Mouse (Mus musculus) layer of hippocampus, adult 11-12 months (tissue): Measurements from ENCODE around the gene Atxn2l.
"Not testable (repeated sequence)": the region's sequence is repeated elsewhere in the genome, so short reads cannot be mapped to it uniquely, and the experiment has no call there.

ENCODE experiments used
- DNase-seq: peaks from one replicate; pipeline ENCODE4 v3.0.0; 2022; ENCODE audit warnings: low spot score

The Atxn2l gene

DNA sequence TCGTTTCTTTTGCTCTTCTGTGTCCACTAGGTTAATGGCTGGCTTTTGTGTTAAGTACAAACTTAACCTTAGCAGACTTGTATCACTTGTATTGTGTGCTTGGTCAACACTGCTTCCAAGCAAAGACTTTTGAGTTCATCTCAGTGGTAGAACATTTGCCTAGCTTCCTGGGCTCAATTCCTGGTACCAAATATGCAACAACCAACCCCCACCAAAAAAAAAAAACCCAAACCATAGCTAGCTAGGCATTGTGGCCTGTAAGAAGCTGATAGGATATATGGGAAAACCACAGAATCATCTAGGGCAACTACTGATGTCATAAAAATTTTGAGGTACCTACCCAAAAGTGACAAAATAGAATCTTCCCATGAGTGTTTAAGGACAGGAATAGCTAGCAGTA lies 12.2 kb downstream of the Atxn2l start:
- no peak for DNase-seq

DNA sequence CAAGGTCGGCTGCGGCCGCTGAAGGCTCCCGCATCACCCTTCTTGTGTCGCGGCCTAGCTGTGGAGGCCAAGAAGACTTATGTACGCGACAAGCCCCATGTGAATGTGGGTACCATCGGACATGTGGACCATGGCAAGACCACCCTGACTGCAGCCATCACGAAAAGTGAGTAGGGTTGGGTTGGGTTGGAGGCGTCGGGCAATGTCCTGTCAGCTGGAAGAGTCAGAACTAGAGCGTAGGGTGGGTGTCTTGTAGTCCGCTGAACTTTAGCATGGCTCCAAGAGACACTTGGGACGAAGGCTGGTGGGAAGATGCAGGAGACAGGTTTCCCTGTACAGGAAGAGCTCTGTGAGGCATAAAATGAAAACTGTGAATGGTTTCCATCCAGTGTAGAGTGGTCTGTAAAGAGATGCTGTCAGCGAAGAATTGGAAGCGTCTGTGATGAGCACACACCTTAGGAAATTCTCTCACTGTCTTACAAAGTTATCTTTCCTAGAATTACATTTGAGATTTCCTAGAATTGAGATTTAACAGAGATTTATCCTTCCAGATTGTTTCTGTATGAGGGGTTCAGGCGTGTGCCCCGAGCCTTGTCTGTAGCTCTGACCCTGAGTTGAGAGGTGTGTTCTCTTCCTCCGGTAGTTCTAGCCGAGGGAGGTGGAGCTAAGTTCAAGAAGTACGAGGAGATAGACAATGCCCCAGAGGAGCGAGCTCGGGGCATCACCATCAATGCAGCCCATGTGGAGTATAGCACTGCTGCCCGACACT lies 15.4 kb downstream of the Atxn2l start:
- DNase-seq = not testable (repeated sequence)

DNA sequence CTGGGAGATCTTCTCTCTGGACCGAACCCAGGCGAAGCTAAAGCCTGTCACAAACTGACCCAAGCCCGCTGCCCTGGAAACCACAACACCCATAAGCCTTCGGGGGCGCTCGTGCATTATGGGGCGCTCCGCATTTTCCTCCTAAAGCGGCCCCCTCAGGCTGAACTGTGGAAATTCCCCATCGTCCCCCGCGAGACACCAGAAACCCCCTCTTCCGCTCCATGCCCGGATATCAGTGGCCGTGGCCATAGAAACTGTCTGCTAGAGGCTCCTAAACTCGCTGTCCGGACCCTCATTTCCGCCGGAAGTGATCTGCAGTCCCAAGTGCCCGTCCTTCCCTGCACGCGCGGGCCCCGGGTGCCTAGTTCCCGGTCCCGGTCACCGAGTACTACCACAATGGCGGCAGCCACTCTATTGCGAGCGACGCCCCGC lies 16.2 kb downstream of the Atxn2l start, which contains the start of gene Tufm:
TSS of gene Tufm (plus strand) at position 310 of the 432 bp plus-strand sequence.
- DNase-seq = peak; percentile 98

DNA sequence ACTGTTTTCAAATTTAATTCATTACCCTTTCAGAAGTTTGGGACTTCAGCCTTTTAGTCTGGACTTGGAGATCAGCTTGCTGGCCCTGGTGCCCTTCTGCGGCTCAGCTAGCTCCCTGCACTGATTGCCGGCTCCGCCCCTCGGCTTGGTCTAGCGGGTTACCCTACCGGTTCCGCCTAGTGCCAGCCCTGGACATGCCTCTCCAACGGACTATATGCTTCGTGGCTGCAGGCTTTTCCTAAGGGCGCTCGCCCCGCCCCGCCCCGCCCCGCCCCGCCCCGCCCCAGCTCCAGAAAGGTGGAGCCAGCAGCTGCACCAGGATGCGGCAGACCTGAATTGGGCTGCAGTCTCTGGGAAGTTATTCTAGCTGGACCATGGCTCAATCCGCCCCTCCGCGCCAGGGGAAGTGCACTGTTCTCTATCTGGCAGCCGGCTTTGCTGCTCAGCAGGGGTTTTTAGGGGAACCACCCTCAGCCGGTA lies 20.8 kb downstream of the Atxn2l start:
- peak; percentile 70 for DNase-seq

DNA sequence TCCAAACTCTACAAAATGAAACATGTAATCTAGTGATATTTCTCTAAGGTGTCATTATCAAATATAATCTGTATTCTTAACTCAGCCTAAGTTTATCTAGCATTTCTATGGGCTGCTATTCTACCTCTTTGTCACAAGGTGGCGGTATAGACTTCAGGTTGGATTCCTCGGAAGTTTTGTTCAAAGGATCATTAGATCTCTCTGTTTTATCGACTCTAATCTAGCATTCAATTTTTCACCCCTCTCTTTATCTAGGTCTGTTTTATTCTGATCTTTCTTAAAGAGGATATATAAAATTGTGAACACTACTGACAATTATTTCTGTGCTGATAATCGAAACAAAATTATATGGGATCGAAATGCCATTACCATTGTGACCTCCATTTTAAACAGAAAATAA lies 21.5 kb downstream of the Atxn2l start:
- DNase-seq = no peak

DNA sequence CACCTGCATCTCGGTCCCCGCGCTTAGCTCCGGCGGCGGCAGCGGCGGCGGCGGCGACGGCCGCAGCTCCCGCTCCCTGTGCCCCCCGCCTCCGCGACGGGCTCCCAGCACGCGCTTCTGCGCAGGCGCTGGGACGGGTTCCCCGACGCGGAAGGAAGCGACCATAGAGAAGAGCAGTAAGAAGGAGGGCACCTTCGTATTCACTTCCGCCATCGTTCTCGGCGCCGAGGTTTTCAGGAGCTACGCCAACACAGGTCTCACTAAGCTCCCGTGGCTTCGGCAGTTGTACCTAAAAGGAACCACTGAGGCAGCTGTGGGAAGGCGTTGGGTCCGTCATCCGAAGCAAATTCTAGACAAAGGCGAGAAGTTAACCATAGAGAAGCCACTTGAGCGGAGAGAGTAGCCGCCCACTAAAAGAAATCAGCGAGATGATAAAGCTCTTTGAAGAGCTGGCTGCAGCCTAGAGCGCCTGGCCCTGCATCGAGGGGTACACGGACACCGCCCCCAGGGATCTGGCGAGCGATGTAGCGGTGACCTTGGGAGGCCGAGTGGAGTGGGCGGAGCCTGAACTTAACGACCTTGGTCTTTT lies 28.1 kb downstream of the Atxn2l start, which contains the start of gene Sh2b1:
TSS of gene Sh2b1 (minus strand) at position 432 of the 589 bp plus-strand sequence.
- peak; percentile 89 for DNase-seq

DNA sequence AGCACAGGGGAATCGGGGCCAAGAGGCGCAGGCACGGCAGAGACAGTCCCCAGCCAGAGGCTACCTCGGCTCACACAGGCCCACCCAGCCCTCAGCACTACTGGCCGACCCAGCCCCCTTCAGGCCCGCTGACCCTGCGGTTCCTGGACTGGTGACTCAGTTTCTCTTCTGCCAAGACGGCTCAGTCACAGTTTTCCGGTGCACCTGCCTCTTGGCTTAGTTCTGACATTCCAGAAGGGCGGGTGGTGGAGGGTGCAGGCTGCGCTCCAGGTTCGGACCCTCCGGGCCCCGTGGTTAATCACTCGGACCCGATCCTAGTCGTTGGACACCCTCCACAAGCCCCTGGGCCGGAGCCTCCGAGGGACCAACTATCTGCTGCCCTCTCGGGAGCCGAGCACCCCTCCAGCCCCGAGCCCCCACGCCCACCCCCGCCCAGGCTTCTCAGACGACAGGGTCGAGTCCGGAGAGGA lies 28.7 kb downstream of the Atxn2l start:
- DNase-seq = no peak

DNA sequence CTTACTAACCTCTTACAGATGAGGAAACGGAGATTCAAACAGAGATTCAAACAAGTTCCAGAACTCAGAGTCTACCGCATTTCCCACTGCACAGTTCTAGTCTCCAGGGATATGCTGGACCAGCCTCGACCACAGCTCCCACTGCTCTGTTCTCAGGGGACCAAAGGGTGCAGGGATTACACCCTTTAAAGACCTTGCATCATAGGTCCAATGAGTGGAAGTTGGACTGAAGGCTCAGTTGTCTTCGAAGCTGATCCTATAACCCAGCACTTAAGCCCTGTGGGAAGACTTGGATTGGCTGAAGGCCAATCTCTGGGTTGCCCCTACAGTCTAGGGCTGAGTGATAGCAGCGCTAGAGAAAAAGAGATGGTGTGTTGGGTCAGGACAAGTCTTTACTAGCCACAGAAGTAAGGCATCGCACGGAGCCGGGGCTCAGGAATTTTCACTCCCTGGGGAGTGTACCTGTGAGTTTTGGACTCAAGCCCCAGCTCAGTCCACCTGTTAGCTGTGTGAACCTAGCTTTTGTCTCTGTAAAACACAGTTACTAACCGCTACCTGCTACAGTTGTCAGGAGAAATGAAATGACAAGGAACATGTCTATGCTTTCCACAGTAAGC lies 29.7 kb downstream of the Atxn2l start:
- no peak for DNase-seq

DNA sequence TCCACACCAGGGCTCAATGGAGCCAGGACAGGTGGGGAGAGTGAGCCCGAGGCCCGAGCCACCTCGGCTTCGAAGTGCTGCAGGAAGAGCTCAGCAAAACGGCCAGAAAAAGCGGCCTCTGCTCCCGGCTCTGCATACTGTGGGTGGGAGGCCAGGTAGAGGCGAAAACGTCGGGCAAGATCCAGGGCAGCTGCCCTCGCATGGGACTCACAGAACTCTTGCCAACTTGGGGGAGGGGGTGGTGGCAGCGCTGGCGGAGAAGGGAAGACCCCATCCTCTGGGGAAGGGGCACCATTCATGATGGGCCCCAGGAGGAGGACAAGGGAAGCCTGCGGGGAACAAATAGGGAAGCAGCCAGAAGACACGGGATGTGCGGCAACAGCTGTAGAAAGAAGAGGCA lies 30.5 kb downstream of the Atxn2l start:
- no peak for DNase-seq

DNA sequence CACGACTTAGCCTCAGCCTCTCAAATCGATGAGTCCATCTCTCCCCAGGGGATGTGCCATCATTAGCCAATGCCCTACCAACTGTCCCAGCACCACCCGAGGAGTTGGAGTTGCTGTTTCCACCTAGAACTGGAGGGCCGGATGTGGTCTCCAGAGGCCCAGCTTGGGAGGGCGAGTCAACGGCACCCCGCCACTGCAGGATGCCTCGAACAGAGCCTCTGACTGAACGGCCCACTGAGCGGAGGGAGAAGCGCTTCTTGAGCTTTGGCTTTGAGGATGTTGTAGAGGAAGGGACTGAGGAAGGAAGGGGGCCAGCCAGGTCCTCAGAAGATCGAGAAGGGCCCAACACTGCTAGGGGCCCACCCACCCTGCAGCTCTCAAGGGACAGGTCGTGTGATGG lies 30.9 kb downstream of the Atxn2l start:
- no peak for DNase-seq

DNA sequence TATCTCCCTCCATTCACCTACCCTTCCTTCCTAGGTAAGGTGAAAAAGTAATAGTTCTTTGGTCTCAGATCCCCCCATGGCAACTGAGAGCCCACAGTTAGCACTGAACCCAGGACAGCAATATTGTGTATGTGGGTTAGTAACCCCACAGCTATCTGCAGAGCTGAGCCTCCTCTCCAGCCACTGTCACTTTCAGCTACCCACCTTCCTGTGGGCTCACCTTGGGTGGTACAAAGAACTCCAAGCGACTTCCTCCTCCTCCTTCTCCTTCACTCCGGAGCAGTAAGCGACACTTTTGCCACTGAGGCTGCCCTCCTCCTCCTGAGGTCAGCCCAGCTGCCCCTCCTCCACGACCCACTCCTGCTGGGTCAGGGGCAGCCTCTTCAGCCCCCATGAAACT lies 31.4 kb downstream of the Atxn2l start:
- DNase-seq = no peak

DNA sequence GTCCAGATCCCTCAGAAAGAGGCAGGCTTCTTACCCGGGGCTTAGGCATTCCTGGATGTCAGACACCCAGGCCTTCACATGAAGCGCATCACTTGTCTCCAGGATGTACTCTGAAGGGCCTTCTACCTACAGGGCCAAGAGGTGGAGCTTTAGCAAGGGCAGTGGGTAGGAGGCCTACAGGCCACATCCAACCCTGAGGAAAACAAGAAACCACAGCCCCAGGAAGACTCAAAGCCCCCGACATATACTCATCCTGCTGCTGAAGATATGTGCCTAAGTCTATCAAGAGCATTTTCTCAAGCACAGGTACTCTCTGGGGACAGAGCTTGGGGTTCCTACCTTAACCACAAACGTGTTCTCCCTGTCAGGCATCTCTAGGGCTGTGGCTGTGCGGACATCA lies 31.9 kb downstream of the Atxn2l start:
- DNase-seq = no peak

DNA sequence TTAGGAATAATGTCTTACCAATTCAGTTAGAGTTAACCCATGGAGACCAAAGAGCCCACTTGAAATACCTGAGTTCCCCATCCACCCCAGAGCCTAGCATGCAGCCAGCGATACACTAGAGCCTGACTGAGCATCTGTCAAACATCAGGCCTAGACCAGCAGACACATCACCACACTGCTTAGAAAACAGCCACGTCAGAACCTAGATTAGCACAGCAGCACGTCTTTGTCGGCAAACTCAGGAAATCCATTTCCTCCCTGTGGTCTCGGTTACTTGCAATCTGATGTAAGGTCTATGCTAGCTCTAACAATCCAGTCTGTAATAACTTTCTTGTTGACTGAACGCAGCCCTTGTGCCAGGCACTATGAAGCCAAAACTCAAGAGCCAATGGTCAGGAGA lies 33.2 kb downstream of the Atxn2l start:
- DNase-seq = no peak

DNA sequence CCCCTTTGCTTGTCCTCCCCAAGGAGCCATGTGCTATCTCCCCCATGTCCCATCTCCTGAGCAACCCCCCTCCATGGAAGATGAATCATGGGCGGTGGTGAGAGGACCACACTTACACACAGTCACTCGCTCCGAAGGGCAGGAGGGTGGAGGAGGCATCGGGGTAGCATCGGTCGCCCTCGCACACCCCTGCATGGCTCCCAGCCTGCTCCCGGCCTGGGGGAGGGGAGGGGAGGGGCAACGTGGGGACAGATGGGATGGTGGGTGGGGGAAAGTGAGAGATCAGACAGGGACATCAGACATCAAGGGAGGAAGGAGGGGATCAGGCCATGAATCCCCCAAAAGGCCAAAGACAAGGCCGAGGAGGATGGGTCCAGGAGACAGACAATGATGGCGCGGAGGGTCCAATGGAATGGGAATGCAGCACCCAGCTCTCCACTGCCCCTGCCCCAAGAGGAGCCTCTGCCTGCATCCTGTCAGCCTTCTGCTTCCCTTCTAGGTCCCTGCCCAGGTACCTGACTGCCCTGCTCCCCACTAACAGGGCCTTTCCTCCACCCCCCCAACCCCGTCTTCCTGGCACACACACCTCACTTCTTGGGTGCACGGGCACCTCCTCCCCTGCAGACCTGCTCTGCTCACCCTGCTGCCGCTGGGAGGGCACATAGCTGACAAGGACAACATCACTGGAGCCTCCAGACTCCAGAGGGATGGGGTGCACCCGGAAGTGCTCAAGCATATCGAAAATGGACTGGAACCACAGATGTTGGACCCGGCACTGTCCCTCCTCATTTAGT lies 35.2 kb downstream of the Atxn2l start:
- DNase-seq = no peak

DNA sequence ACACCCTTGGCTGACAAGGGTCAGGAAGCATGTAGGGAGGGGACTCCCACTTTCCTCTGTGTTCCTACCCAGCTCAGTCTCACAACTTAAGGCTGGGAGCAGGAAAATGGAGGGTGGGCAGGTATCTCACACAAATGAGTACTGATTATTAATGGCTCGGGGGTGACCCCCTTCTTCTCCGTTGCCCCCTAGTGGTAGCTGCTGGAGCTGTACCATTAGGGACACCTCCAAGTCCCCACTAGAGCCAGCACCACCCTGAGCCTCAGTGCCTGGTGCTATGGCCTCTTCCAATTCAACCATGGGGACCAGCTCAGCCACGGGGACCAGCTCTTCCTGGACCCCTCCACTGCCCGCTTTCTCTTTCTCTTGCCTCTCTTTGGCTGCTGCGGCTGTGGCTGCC lies 36.0 kb downstream of the Atxn2l start:
- peak; percentile 39 for DNase-seq

DNA sequence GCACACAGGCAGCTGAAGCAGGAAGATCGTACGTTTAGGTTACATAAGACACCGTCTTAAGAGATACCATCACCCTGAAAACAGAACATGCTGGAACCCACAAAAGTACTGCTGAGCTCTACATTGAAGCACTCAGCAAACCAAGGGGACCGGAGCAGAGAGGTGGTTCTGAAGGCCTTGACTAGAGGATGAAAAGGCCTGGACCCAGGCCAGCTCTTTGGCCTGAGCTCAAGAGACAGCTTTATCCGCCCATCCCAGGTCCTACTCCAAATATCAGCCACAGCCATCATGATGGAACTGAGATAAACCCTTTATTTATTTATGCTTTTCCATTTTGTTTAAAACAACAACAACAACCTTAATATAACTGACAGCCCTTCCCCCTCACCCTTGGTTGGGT lies 36.5 kb downstream of the Atxn2l start:
- no peak for DNase-seq

DNA sequence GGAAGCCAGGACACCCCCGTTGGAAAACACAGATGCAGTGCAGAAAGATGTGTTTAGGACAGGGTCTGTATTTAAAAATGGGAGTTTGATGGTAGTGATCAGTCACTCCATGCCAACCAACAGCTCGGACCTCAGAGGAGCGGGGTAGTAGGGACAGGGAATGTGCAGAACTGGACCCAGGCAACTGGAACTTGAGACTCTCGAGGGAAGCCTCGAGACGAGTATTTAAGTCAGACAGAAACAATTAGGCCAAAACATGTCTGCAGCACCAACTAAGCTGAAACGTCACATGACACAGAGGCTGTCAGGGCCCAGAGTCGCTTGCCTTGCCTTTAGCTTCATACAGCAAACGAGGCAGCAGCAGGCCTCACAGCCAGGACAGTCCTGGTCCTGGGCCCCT lies 37.1 kb downstream of the Atxn2l start:
- no peak for DNase-seq

DNA sequence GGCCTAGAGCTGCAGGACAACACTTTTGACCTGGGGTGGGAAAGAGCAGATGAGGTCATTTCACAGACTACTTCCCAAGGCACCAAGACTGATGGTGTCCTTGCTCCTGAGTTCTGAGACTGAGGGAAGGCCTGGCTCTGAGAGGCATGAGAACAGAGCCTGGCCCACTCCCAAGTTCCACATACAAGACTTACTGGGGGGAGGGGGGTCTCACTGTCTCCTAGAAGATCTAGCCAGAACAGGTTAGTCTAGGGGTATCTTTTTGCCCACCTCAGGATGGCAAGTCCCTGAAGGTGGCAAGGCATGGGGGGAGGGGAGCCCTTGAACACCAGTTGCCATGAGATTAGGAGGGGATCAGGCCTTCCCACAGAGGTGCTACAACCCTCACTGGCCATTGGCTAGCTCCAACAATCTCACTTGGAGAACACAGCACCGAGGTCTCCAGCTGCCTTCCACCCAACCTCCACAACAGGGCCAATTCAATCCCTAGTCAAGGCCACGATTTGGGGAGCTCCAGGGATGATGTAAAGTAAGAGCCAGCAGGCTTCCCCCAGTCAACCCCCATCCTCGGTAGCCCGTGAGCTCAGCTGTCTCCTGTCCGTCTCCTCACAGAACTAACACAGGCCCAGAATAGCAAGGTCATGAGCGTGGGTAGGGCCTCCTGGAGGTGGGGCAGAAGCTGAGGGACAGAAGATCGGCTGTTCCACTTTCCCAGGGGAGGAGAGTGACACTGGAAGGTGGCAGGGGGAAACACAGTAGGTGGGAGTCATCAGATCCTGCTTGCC lies 37.8 kb downstream of the Atxn2l start:
- no peak for DNase-seq

DNA sequence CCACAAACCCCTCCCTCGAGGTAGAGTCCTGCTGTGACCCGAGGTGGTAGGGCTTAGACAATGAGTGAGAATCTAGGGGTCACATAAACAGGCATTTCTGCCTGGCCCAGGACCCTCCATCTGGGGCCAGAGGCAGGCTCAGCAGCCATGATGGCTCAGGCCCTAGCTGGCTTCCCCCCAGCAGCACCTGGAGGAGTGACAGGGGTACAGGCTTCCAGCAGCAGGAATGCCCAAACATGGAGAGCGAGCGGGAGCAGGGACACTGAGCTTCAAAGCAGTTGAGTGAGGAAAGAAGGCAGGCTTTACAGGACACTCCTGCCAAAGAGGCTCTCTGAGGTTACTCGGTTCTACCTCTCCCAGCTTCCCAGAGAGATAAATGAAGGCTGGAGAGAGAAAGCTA lies 38.4 kb downstream of the Atxn2l start:
- no peak for DNase-seq

DNA sequence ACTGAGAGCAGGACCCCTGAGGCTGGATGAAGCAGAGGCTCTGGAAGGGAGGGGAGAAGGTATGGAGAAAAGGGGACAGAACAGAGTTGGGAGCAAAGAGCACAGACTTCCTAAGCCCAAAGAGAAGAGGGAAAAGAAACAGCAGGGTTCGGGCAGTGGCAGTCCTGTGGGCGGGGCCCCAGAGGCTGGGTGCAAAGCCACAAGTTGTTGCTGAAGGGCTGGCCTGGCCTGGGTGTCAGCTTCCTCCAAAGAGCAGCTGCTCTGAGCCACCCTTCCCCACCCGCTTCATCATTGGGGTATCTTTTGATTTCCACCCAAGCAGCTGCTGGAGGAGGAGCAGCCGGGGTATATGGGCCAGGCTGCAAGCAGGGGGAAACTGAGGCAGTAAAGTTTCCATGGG lies 39.1 kb downstream of the Atxn2l start:
- no peak for DNase-seq

DNA sequence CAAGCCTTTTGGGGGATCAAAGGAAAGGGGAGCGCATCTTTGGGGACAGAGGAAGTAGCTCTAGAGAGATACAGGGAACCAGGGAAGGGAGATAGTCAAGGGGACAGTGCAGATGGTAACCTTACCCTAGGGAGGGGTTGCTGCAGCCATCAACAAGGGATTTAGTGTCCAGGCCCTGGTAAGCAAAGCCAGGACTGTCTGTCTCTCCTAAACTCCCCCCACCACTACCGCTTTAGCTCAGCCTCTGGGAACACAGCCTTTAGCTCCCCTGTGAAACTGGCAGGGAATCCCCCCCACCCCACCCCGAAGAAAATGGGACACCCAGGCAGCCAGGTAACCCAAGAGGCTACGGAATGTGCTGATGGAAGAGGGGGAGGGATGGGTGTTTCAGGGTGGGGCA lies 39.7 kb downstream of the Atxn2l start:
- DNase-seq = no peak
